Mouse (Mus musculus) gastrocnemius, adult 8-10 months (tissue): ENCODE data around the gene Tesk1. TPM values are rescaled to one million over a fixed set of nuclear protein-coding genes. Genes with fewer than 3 reads are reported as not detected.
"Not testable (repeated sequence)": the region's sequence is repeated elsewhere in the genome, so short reads cannot be mapped to it uniquely, and the experiment has no call there.

Experiments used
- DNase-seq, 2 experiments: peaks; one replicate each; pipeline ENCODE4 v3.0.0; 2022; ENCODE audit warnings: low spot score in 2 of 2
- total RNA-seq, 4 experiments: library from RNA; stranded (reverse); gene quantifications; 2 replicates each; pipeline ENCODE4 v1.2.4; 2022

Gene Tesk1
- total RNA-seq, 4 experiments from 2014 or later, result 53.4 to 69.3 (median 59.4) TPM

- no peak for DNase-seq
Measured at GRCm38 (mm10) chr4:43452315-43452714, 10.6 kb downstream of the Tesk1 start.

- no peak for DNase-seq
Measured at GRCm38 (mm10) chr4:43453413-43453812, 11.7 kb downstream of the Tesk1 start.

GRCm38 (mm10) chr4:43454041-43454836 lies 12.5 kb downstream of the Tesk1 start, which contains the start of gene Cd72:
Cd72 (minus strand) TSS chr4:43454628.
- no peak for DNase-seq

- no peak for DNase-seq
Measured at GRCm38 (mm10) chr4:43456470-43456869, 14.7 kb downstream of the Tesk1 start.

GRCm38 (mm10) chr4:43457124-43457523 lies 15.4 kb downstream of the Tesk1 start:
- no peak for DNase-seq

GRCm38 (mm10) chr4:43463102-43463501 lies 21.4 kb downstream of the Tesk1 start:
- DNase-seq, result no peak

- no peak for DNase-seq
Measured at GRCm38 (mm10) chr4:43465935-43466334, 24.2 kb downstream of the Tesk1 start.

- DNase-seq, result no peak
Measured at GRCm38 (mm10) chr4:43466872-43467271, 25.1 kb downstream of the Tesk1 start.

GRCm38 (mm10) chr4:43470301-43470700 lies 28.6 kb downstream of the Tesk1 start:
- no peak for DNase-seq

GRCm38 (mm10) chr4:43473636-43474035 lies 31.9 kb downstream of the Tesk1 start:
- no peak for DNase-seq

GRCm38 (mm10) chr4:43476604-43477003 lies 34.9 kb downstream of the Tesk1 start:
- no peak for DNase-seq

- DNase-seq, result peak; percentile 79 to 85
Measured at GRCm38 (mm10) chr4:43477857-43478533, 36.3 kb downstream of the Tesk1 start.

GRCm38 (mm10) chr4:43478534-43478858 lies 36.8 kb downstream of the Tesk1 start:
- DNase-seq, result no peak

GRCm38 (mm10) chr4:43478906-43479832 lies 37.4 kb downstream of the Tesk1 start:
- peak in 1 of 2 experiments; percentile 50 for DNase-seq

GRCm38 (mm10) chr4:43480985-43481384 lies 39.2 kb downstream of the Tesk1 start:
- no peak for DNase-seq

GRCm38 (mm10) chr4:43481894-43482456 lies 40.2 kb downstream of the Tesk1 start:
- DNase-seq, result no peak

- DNase-seq, result peak in 1 of 2 experiments; percentile 32
Measured at GRCm38 (mm10) chr4:43482591-43482990, 40.9 kb downstream of the Tesk1 start.

GRCm38 (mm10) chr4:43483535-43484091 lies 41.9 kb downstream of the Tesk1 start, which contains the start of gene Sit1:
Sit1 (minus strand) TSS chr4:43483734.
- DNase-seq, result no peak

- not testable (repeated sequence) for DNase-seq
Measured at GRCm38 (mm10) chr4:43485666-43486065, 43.9 kb downstream of the Tesk1 start.

GRCm38 (mm10) chr4:43489611-43490010 lies 47.9 kb downstream of the Tesk1 start:
- no peak for DNase-seq

- DNase-seq, result no peak
Measured at GRCm38 (mm10) chr4:43490801-43491200, 49.1 kb downstream of the Tesk1 start.
